Mouse (Mus musculus) heart, postnatal 10 days (tissue): Measurements from ENCODE around the gene Gabpb2. TPM values are rescaled to one million over a fixed set of nuclear protein-coding genes. Genes with fewer than 3 reads are reported as not detected.
"Not testable (repeated sequence)": the region's sequence is repeated elsewhere in the genome, so short reads cannot be mapped to it uniquely, and the experiment has no call there.

Experiments
- DNase-seq, 2 experiments: peaks; one replicate each; pipeline ENCODE4 v3.0.0; 2021
- intact Hi-C: fragments of 180-260 bp; cut with DNase I; formaldehyde crosslinking; loops from one replicate; pipeline ENCODE4 v1.15.1; 2025
- total RNA-seq, 2 experiments: library from RNA; stranded (reverse); gene quantifications; 2 replicates each; pipeline ENCODE4 v1.2.3; 2021

Gabpb2 gene
- total RNA-seq, 2 experiments from 2014 or later, result 14.0 to 17.1 TPM

DNA sequence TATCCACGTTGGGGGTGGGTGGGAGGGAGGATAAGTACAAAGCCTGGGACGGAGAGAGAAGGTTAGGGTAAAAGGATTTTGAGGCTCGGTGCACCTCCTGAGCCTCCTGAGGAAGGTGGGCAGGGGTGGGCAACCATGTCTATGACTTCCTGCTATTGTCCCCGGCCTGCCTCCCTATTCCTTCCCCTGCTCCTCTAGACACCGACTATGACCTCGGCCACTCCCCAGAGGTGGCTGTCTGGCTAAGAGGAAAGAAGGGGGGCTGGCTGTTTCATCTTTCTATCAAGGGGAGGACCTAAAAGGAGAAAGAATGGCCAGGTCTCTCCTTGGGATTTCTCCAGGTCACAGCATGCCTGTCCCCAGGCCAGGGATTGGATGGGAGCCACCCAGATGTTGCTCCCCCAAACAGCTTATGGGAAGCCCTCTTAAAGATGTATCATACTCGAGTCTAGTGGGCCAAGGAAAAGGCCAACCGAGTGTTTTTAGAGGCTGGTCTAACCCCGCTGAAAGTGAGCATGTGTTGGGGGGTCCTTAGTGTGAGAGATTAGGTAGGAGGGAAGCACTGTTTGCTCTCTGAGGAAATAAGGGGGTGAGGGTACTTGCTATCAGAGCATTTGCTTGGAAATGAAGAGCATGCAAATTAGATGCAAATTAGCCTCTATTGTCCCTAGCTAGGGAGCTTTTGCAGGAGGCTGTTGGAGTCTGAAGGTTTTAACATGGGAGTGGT is 55.9 kb downstream of the Gabpb2 start:
- intact Hi-C loops, result no loop called here
- DNase-seq, result peak in 1 of 2 experiments; percentile 38

- DNase-seq, result peak in 1 of 2 experiments; percentile 39
- intact Hi-C loops, result no loop called here
These were observed 56.6 kb downstream of the Gabpb2 start for GRCm38 (mm10) chr3:95161041-95161551.

GRCm38 (mm10) chr3:95159987-95160963 is 57.4 kb downstream of the Gabpb2 start, which contains the start of gene Sema6c:
Sema6c (plus strand) TSS chr3:95160457.
- intact Hi-C loops, result no loop called here

DNA sequence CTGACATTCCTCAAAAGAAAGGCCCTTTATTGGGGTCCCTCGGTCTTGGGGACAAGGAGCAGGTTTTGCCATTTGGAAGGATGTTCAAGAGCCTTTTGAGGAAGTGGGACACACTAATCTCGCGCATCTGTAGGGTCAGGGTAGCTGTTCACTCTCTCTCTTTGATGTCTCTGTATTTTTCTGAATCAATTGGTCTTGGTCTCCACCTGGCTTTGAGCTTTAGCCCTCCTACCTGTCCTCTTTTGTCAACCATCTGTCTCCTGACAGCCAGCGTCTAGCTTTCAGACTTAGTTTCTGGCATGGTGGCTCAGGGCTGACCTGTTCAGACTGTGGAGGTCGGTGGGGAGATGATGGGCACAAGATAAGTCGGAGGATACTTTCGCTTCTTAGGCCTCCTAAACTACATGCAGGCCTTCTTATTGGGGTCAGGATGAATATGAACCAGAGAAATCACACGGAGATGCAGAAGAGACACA is 58.2 kb downstream of the Gabpb2 start:
- intact Hi-C loops, result no loop called here
- no peak for DNase-seq

More at GRCm38 (mm10) chr3:95159987-95160963, 57.4 kb downstream of the Gabpb2 start, which contains the start of gene Sema6c:
- DNase-seq, result peak; percentile 93

DNA sequence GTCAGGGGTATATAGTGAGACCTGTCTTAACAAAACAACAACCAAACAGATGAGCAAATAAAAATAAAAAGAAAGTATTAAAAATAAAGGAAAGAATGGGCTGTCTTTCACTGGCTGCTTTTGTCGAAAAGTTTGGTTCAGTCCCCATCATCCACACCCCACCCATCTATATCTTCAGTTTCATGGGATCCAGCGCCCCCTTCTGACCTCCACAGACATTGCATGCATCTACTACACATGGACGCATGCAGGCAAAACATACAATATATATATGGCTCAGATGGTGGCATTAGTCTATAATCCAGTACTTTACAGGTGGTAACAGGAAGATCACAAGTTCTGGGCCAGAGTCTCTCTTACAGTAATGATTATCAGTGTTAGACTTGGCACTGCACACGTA is 63.8 kb downstream of the Gabpb2 start:
- intact Hi-C loops, result no loop called here
- DNase-seq, result peak in 1 of 2 experiments; percentile 58

DNA sequence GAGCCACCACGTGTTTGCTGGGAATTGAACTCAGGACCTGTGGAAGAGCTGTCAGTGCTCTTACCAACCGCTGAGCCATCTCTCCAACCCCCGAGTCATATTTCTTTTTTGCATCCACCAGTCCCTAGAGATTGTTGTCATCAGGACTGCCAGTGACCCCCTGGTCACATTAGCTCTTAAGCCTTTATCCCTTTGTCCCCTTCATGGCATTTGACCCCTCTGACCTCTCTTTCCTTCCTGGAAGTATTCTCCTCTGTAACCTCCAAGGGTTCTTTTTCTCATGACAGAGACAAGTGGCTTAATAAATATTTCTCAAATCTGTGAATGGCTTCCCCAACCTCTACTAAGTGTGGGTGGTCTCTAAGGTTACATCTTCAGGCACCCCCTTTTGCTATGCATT is 69.8 kb downstream of the Gabpb2 start:
- no peak for DNase-seq
- intact Hi-C loops, result no loop called here

DNA sequence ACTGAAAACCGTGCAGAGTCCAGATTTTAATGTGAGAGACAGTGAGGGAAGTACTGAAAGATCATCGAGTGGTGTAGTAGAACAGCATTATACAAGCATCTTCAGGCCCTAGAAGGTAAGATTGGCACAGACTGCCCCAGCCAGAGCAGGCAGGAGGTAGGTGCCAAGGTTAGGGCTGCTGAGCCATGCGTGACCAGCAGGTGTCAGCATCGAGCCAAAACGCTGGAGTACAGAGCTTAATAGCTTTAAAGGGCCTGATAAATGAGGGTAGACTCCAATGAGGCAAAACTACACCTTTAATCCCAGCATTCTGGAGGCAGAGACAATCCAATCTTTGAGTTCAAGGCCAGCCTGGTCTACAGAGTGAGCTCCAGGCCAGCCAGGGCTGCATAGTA is 75.1 kb downstream of the Gabpb2 start:
- intact Hi-C loops, result loop anchor here (1.0 to 2.0 kb wide), 3 partner anchors 32 to 121 kb away; partner anchors contain the start of gene Gabpb2
- DNase-seq, result peak; percentile 93 to 95

DNA sequence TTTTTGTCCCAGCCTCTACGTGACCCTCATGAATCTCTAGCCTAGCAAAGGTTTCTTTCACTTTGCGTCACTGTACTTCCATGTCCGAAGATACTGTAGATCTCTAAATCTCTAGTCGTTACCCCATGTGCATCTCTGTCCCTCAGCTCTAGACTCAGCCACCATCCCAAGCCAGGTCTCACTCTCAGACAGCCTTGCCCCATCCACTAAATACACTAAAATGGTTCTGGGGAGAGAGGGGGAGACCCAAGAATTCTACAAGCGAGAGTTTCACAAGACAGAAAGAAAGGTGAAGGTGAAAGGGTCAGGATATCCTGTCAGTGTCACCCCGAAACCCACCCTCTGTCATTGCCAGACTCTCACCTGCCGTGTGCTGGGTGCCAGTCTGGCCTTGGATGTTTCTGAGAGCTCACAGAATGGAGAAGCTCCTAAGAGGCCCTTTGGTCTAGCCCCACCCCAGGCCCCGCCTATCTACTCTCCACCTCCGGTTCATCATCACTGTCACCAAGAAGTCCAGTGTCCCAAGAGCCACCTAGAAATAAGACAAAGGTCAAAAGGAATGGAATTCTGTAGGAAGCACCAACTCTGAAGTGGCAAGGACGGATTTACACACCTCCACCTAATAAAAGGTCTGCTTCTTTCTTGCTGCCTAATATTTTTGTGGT is 75.6 kb downstream of the Gabpb2 start, which contains the start of gene Tnfaip8l2:
Gene Tnfaip8l2, minus strand, starts transcription at position 409 of the 665 bp plus-strand sequence.
- no peak for DNase-seq

DNA sequence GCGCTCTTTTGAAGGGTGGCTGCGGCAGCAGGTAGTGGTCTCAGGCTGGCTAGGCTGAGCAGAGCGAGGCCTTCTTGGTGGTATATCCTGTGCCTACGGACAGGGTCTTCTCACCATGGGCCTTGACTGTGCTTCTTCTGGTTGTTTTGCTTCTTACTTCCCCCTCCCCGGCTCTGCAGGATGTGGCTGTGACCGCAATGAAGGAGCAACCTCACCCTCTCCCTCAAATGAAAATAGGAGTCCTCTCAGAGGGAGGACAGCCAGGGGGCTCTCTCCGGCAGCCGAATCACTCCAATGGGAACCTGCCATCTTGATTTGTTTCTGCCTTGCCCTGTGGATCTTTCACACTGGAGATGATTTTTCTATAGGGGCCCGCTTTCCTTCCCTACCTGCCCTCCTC is 76.2 kb downstream of the Gabpb2 start:
- DNase-seq, result no peak
- intact Hi-C loops, result no loop called here

More for the DNA sequence above, 75.6 kb downstream of the Gabpb2 start, which contains the start of gene Tnfaip8l2:
- intact Hi-C loops, result loop anchor here (1.0 to 2.0 kb wide), 3 partner anchors 32 to 121 kb away; partner anchors contain the start of gene Gabpb2

DNA sequence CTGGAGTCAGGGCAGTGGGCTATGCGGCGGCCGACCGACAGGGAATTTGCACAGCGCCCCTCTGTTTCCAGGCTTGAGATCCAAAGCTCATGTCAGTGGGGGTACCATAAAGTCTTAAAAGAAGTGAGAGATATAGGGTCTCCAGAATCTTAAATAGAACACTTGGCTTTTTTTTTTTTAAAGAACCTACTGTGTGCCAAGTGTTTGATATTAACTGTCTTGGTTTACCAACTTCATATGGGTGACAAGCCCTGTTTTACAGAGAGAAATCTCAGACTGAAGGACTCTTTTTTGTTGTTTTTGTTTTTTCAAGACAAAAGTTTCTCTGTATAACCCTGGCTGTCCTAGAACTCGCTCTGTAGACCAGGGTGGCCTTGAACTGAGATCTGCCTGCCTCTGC is 76.9 kb downstream of the Gabpb2 start:
- DNase-seq, result no peak
- intact Hi-C loops, result no loop called here

GRCm38 (mm10) chr3:95140289-95140595 is 77.5 kb downstream of the Gabpb2 start:
- no peak for DNase-seq
- intact Hi-C loops, result no loop called here

- no peak for DNase-seq
- intact Hi-C loops, result no loop called here
These were observed 78.0 kb downstream of the Gabpb2 start for GRCm38 (mm10) chr3:95139586-95140288.

- intact Hi-C loops, result no loop called here
- DNase-seq, result no peak
These were observed 81.4 kb downstream of the Gabpb2 start for GRCm38 (mm10) chr3:95136336-95136735.

- no peak for DNase-seq
- intact Hi-C loops, result no loop called here
These were observed 82.2 kb downstream of the Gabpb2 start for GRCm38 (mm10) chr3:95135433-95136052.

GRCm38 (mm10) chr3:95135023-95135422 is 82.7 kb downstream of the Gabpb2 start:
- DNase-seq, result peak; percentile 56 to 64
- intact Hi-C loops, result no loop called here

DNA sequence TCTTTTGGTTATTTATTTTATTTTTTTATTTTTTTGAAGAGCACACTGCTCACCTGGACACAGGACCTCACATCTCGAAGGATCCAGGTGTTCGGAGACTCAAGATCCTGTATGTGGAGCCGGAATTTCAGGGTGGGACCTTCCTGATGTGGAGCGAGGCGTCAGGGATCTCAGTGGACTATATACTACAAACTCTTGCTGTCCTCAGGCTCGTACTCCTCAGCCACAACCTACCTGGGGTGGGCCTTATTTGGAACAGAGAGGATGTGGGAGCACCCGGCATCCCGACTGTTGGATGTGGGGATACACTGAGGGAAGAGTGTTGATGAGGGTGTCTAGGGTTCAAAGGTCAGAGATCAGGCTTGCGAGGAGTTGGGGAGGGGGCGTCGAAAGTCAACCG is 83.6 kb downstream of the Gabpb2 start:
- intact Hi-C loops, DNase-seq: not testable (repeated sequence)

GRCm38 (mm10) chr3:95133680-95134101 is 84.0 kb downstream of the Gabpb2 start, which contains the start of the genes Scnm1 and Lysmd1:
Scnm1 (minus strand) TSS chr3:95134011.
Lysmd1 (plus strand) TSS chr3:95134088.
- intact Hi-C loops, result no loop called here
- peak; percentile 94 for DNase-seq

DNA sequence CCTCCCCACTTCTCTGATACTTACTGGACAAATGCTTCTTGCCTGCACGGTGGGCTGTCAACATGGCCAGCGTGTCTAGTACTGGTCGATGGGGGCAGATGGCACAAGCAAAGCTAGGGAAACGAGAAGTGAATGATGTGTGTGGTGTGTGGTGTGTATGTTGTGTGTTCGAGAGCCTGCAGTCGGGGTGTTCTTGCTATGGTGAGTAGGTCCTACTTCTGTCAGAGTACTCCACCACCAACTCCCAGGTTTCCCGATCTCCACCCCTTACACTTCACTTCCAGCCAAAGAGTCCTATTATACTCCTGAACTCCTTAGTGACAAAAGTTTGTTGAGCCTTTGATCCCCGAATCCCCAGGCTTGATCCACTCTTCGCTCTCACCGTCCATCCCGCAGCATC is 84.5 kb downstream of the Gabpb2 start:
- intact Hi-C loops, result no loop called here
- DNase-seq, result no peak

DNA sequence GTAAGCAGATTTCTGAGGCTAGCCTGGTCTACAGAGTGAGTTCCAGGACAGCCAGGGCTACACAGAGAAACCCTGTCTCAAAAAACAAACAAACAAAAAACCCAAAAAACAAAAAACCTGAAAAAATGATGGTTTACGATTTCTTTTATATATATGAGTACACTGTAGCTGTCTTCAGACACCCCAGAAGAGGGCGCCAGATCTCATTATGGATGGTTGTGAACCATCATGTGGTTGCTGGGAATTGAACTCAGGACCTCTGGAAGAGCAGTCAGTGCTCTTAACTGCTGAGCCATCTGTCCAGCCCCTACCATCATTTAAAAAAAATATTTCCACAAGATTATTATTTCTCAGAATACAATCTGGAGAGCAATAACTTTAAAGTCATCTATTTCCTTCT is 85.3 kb downstream of the Gabpb2 start:
- intact Hi-C loops, DNase-seq: not testable (repeated sequence)
